Mouse (Mus musculus): ENCODE results near the gene Urad. TPM values are rescaled to one million over a fixed set of nuclear protein-coding genes. Genes with fewer than 3 reads are reported as not detected.

Gene Urad
- polyA plus RNA-seq, 1 experiment from 2014 or later, result 0.53 TPM

DNA sequence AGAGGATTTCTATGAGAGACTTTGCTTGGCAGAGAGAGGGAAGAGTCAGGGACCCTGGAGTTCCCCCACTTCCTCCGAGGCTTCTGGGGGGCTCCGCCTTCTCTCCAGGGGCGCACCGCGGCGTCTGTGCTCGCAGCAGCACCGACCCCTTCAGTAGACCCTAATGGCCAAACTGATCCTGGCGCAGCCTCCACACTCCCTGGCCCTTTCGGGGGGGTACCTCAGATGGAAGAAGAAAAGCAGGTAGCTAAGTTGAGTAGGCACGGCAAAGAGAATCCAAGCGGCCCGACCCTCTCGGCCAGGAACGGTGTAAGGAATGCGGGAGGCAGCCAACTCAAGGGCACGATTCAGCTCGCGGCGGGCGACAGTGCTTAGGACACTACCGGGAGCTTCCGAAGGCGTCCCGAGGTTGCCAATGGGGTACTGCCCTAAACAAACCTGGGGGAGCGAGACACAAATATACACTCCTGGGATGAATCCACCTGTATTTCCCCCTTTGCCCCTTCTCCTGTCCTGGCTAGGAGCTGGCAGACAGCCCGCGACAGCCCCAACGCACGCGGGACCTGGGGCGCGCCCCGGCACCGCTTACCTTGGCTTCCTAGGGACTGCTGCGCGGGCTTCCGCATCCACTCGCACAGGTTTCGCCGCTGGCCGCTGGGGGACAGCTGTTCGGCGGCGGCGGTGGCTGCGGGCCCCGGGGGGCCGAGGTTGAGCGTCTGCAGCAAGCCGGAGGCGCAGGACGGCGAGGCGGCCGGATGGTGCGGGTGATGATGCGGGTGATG is 16.2 kb downstream of the Urad start:
- Histone ChIP-seq H3K27ac (ENCODE audit: low read depth, low read length) (no peak overlapping the region), H3K9me3 (ENCODE audit: control insufficient read depth, low read length) (no peaks in the 10 kb centered on the region), H3K27me3 (replicated peaks; ENCODE audit: control insufficient read depth, insufficient read depth, low read length) (peaks cover 100% of the 10 kb centered on the region), H3K4me3 (ENCODE audit: low read depth, low read length) (0 out of 2 replicates have a peak overlapping the region, but pooled peaks have one; percentile 11), H3K4me2 (peak overlapping the region; percentile 11; the same call in 1 of the 2 replicates), H3K9ac (ENCODE audit: low read depth, low read length) (no peak overlapping the region), H3K4me1 (replicated peaks; ENCODE audit: control insufficient read depth, insufficient read depth, low read length) (no peaks in the 10 kb centered on the region; the same call in none of the 2 replicates), H3K36me3 (ENCODE audit: control insufficient read depth, insufficient read depth, low read length) (no peaks in the 10 kb centered on the region)
- under 1% methylated on average over 58 of the region's 58 CpGs for WGBS
- no peak for ATAC-seq (replicated peaks; ENCODE audit: low FRiP score)
- DNase-seq (ENCODE audit: low spot score), result peak; percentile 40

DNA sequence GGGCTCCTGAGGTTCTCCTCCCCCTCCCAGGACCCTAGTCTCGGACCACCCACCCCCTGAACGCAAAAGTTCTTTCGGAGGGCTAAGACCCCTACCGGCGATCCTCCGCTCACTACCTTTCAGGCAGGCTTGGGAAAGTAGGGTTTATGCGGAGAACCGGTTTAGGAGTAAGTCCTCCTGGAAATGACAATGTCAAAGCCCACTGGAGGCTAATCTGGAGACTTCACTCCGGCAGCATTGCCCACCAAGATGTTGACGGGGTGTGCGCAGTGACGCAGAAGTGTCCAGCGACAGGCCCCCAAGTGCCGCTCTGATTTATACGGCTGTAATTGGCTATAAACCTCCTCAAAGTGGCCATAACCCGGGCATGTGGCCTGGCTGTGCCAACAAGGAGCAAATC is 17.1 kb downstream of the Urad start:
- ATAC-seq (replicated peaks; ENCODE audit: low FRiP score) (no peak), DNase-seq (ENCODE audit: low spot score) (peak; percentile 40)
- Histone ChIP-seq H3K27ac (ENCODE audit: low read depth, low read length) (no peak overlapping the region), H3K36me3 (ENCODE audit: control insufficient read depth, insufficient read depth, low read length) (no peaks in the 10 kb centered on the region), H3K9me3 (ENCODE audit: control insufficient read depth, low read length) (no peaks in the 10 kb centered on the region), H3K4me3 (ENCODE audit: low read depth, low read length) (no peak overlapping the region), H3K9ac (ENCODE audit: low read depth, low read length) (no peak overlapping the region), H3K27me3 (replicated peaks; ENCODE audit: control insufficient read depth, insufficient read depth, low read length) (peaks cover 100% of the 10 kb centered on the region), H3K4me1 (replicated peaks; ENCODE audit: control insufficient read depth, insufficient read depth, low read length) (no peaks in the 10 kb centered on the region; the same call in none of the 2 replicates), H3K4me2 (0 out of 2 replicates have a peak overlapping the region, but pooled peaks have one; percentile 8)
- WGBS, result 3% methylated on average over 16 of the region's 16 CpGs

DNA sequence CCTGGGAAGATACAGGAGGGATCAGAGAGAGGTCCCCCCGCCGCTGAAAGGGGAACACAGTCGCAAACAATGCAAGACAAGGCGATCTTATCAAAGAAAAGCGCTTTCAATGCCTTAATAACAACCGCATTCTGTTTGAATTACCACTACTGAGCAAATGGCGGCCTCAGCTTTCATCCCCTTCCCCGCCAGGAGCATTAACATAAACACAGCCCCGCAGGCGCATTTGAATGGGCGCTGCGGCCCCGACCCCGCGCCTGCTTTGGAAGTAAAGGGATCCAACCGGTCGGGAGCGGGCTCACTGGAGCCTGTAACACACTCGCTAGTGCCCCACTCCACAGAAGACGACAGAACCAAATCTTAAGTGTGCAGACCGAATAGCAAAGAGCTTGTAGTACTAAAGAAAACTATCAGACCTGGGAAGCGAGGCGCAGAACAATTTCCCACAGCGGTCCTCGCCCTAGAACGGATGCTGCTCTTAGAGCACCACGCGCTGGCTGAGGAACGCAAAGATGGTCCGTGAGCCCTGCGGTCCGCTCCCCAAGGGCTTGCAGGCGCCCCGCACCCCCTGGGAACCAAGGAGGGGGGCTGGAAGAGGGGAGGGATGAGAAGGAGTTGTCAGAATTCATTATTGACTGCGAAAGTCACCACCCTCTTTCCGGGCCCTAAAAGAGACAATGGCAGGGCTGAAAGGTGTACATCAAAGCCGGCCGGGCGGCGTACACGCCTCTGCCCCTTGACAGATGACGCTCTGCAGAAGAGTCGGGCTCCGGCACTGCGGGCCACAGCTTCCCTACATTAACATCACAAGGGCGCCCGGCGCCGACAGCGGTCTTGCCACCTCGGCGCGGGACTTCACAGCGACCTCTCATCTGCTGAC is 17.7 kb downstream of the Urad start:
- H3K4me2 ChIP-seq, result 0 out of 2 replicates have a peak overlapping the region, but pooled peaks have one; percentile 8
- H3K9ac ChIP-seq (ENCODE audit: low read depth, low read length), result no peak overlapping the region
- H3K27ac ChIP-seq (ENCODE audit: low read depth, low read length), result no peak overlapping the region
- H3K4me1 ChIP-seq (replicated peaks; ENCODE audit: control insufficient read depth, insufficient read depth, low read length), result no peaks in the 10 kb centered on the region; the same call in none of the 2 replicates
- under 1% methylated on average over 54 of the region's 54 CpGs for WGBS
- peak; percentile 38 for DNase-seq (ENCODE audit: low spot score)
- no peaks in the 10 kb centered on the region for H3K9me3 ChIP-seq (ENCODE audit: control insufficient read depth, low read length)
- no peaks in the 10 kb centered on the region for H3K36me3 ChIP-seq (ENCODE audit: control insufficient read depth, insufficient read depth, low read length)
- peaks cover 100% of the 10 kb centered on the region for H3K27me3 ChIP-seq (replicated peaks; ENCODE audit: control insufficient read depth, insufficient read depth, low read length)
- no peak for ATAC-seq (replicated peaks; ENCODE audit: low FRiP score)
- H3K4me3 ChIP-seq (ENCODE audit: low read depth, low read length), result no peak overlapping the region; the same call in 1 of the 2 replicates

DNA sequence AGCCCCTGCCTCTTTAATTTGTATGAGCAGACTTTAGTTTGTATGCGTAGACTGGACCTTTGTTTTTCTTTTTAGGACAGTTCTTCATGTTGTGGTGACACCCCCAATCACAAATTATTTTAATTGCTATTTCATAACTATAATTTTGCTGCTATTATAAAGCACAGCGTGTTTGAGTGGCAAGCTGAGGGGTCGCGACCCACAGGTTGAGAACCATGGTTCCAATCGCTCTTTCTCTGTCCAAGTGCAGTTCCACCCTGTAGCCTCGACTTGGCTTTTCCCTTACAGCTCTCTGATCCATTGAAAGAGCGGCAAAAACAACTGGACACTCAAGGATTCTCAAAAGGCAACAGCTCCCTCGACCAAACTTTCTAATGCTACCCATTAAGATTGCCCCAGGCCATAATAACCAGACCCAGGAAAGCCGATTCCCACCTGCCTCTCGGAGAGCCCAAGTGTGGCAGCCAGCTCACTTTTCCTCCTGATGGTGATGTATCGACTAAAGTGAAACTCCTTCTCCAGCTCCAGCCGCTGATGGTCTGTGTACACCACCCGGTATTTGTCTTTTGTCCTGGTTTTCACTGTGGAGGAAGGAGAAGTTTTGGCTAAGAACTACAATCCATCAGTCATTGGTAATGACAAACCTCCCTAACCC is 19.4 kb downstream of the Urad start:
- no peak overlapping the region for H3K9ac ChIP-seq (ENCODE audit: low read depth, low read length)
- no peak overlapping the region for H3K27ac ChIP-seq (ENCODE audit: low read depth, low read length)
- no peak overlapping the region for H3K4me2 ChIP-seq
- H3K9me3 ChIP-seq (ENCODE audit: control insufficient read depth, low read length), result no peaks in the 10 kb centered on the region
- no peaks in the 10 kb centered on the region for H3K36me3 ChIP-seq (ENCODE audit: control insufficient read depth, insufficient read depth, low read length)
- H3K27me3 ChIP-seq (replicated peaks; ENCODE audit: control insufficient read depth, insufficient read depth, low read length), result peaks cover 100% of the 10 kb centered on the region
- ATAC-seq (replicated peaks; ENCODE audit: low FRiP score), result no peak
- H3K4me1 ChIP-seq (replicated peaks; ENCODE audit: control insufficient read depth, insufficient read depth, low read length), result no peaks in the 10 kb centered on the region; the same call in none of the 2 replicates
- whole genome bisulfite sequencing, result 12% methylated on average over 13 of the region's 13 CpGs
- H3K4me3 ChIP-seq (ENCODE audit: low read depth, low read length), result no peak overlapping the region
- peak; percentile 31 for DNase-seq (ENCODE audit: low spot score)

DNA sequence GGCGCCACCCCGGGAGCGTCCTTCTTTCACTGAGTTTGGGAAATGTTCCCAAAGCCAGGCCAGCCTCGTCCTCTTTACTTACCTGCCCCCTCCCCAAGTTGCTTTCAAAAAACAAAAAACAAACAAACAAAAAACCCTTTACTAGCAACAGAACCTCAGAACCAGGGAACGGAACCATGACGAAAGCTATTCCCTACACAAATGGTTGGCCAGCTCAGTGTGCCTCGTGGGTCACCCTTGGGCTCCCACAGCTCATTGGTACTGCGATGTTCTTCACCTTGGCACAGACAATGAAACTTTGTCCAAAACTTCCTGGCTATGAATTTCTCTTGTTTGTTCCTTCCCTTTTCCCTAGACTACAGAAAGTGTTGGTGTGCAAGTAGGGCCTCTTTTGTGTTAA is 20.1 kb downstream of the Urad start:
- Histone ChIP-seq H3K4me3 (ENCODE audit: low read depth, low read length) (no peak overlapping the region), H3K36me3 (ENCODE audit: control insufficient read depth, insufficient read depth, low read length) (no peaks in the 10 kb centered on the region), H3K9me3 (ENCODE audit: control insufficient read depth, low read length) (no peaks in the 10 kb centered on the region), H3K27ac (ENCODE audit: low read depth, low read length) (no peak overlapping the region), H3K4me2 (no peak overlapping the region), H3K9ac (ENCODE audit: low read depth, low read length) (no peak overlapping the region), H3K27me3 (replicated peaks; ENCODE audit: control insufficient read depth, insufficient read depth, low read length) (peaks cover 99% of the 10 kb centered on the region), H3K4me1 (replicated peaks; ENCODE audit: control insufficient read depth, insufficient read depth, low read length) (no peaks in the 10 kb centered on the region; the same call in none of the 2 replicates)
- no peak for ATAC-seq (replicated peaks; ENCODE audit: low FRiP score)
- peak; percentile 28 for DNase-seq (ENCODE audit: low spot score)
- WGBS, result 13% methylated on average over 8 of the region's 8 CpGs

DNA sequence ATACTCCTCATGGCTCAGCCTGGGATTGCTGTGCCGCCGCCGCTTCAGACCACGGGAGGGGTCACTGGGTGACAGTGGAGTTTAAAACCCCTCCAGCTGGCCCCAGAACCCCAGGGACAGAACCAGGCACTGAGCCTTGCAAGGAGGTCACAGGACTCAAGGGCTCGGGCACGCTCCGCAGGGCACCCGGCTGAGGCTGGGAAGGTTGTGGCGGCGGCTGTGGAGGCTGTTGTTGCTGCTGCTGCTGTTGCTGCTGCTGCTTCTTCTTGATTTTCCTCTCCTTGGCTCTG is 20.5 kb downstream of the Urad start:
- Histone ChIP-seq H3K27me3 (replicated peaks; ENCODE audit: control insufficient read depth, insufficient read depth, low read length) (peaks cover 99% of the 10 kb centered on the region), H3K4me1 (replicated peaks; ENCODE audit: control insufficient read depth, insufficient read depth, low read length) (no peaks in the 10 kb centered on the region; the same call in none of the 2 replicates), H3K9ac (ENCODE audit: low read depth, low read length) (no peak overlapping the region), H3K27ac (ENCODE audit: low read depth, low read length) (no peak overlapping the region), H3K36me3 (ENCODE audit: control insufficient read depth, insufficient read depth, low read length) (no peaks in the 10 kb centered on the region), H3K9me3 (ENCODE audit: control insufficient read depth, low read length) (no peaks in the 10 kb centered on the region), H3K4me2 (peak overlapping the region; percentile 24; the same call in 1 of the 2 replicates), H3K4me3 (ENCODE audit: low read depth, low read length) (no peak overlapping the region)
- ATAC-seq (replicated peaks; ENCODE audit: low FRiP score), result no peak
- WGBS, result 10% methylated on average over 10 of the region's 10 CpGs
- peak; percentile 38 for DNase-seq (ENCODE audit: low spot score)

DNA sequence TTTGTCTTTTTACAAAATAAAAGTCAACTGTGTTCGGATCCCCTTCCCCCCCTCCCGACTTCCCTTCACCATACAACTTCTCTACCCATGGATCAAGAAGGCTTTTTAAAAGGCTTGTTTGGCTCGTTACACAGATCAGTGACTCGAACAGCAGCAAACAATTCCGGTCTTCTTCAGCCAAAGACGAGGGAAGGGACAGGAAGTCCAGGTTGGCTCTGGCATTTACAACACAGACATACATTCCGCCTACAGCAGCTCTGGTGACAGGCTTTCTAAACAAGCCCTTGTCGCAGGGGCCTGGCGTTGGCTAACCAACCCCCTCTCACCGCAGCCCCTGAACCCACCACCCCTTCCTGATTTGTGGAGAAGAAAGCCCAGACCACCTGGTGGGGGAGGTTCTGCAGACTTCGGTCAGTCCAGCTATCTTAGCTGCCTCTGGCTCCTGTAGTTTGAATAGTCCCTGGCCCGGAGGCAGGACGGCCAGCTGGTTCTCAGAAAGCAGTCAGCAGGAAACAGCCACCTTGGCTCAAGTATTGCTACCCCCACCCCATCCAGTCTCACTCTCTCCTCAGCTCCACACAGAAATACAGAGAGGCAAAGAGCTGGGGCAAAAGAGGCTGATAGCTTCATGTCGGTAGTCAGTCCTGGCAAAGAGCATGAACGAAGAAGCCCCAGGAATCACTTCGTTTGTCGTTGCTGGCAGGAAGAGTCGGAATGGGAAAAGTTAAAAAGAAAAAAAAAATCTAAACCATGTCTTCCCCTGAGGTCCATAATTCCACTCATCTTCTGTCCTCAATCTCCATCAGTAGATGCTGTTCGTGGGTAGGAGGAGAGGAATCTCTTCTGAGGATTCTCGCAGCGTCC is 21.1 kb downstream of the Urad start:
- WGBS, result 4% methylated on average over 21 of the region's 21 CpGs
- H3K4me1 ChIP-seq (replicated peaks; ENCODE audit: control insufficient read depth, insufficient read depth, low read length), result no peaks in the 10 kb centered on the region; the same call in none of the 2 replicates
- no peak overlapping the region for H3K9ac ChIP-seq (ENCODE audit: low read depth, low read length)
- peak overlapping the region; percentile 24 for H3K4me2 ChIP-seq
- DNase-seq (ENCODE audit: low spot score) (peak; percentile 41), ATAC-seq (replicated peaks; ENCODE audit: low FRiP score) (no peak)
- H3K36me3 ChIP-seq (ENCODE audit: control insufficient read depth, insufficient read depth, low read length), result no peaks in the 10 kb centered on the region
- H3K27me3 ChIP-seq (replicated peaks; ENCODE audit: control insufficient read depth, insufficient read depth, low read length), result peaks cover 95% of the 10 kb centered on the region
- no peak overlapping the region for H3K4me3 ChIP-seq (ENCODE audit: low read depth, low read length)
- H3K9me3 ChIP-seq (ENCODE audit: control insufficient read depth, low read length), result no peaks in the 10 kb centered on the region
- H3K27ac ChIP-seq (ENCODE audit: low read depth, low read length), result no peak overlapping the region

DNA sequence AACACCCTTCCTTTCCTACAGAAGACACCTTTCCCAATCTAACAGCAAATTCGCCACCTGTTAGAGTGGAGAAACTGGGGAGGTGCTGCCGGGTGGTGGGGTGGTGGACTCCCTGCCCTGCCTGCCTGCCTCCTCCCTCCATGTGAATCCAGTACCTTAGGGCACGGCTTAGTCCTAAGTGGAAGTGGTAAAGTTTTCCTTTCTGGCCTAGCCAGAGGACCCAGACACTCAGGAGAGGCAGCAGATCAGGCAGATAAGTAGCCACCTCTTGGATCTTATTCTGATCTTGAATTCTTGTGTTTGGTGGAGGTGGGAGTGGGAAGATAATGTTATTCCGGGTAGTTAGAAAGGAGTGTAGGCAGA is 22.3 kb downstream of the Urad start:
- WGBS, result 2% methylated on average over 4 of the region's 4 CpGs
- H3K4me1 ChIP-seq (replicated peaks; ENCODE audit: control insufficient read depth, insufficient read depth, low read length), result no peaks in the 10 kb centered on the region; the same call in none of the 2 replicates
- peak overlapping the region; percentile 26 for H3K4me3 ChIP-seq (ENCODE audit: low read depth, low read length)
- peaks cover 91% of the 10 kb centered on the region for H3K27me3 ChIP-seq (replicated peaks; ENCODE audit: control insufficient read depth, insufficient read depth, low read length)
- ATAC-seq (replicated peaks; ENCODE audit: low FRiP score), result peak; percentile 39
- no peaks in the 10 kb centered on the region for H3K9me3 ChIP-seq (ENCODE audit: control insufficient read depth, low read length)
- H3K4me2 ChIP-seq, result peak overlapping the region; percentile 54
- H3K36me3 ChIP-seq (ENCODE audit: control insufficient read depth, insufficient read depth, low read length), result no peaks in the 10 kb centered on the region
- H3K9ac ChIP-seq (ENCODE audit: low read depth, low read length), result no peak overlapping the region; the same call in 1 of the 2 replicates
- no peak for DNase-seq (ENCODE audit: low spot score)
- no peak overlapping the region for H3K27ac ChIP-seq (ENCODE audit: low read depth, low read length)

Measured in liver, embryonic 11.5 days (tissue).